ENCODE assay signal across 5 mouse cellular contexts in the genomic region with DNA sequence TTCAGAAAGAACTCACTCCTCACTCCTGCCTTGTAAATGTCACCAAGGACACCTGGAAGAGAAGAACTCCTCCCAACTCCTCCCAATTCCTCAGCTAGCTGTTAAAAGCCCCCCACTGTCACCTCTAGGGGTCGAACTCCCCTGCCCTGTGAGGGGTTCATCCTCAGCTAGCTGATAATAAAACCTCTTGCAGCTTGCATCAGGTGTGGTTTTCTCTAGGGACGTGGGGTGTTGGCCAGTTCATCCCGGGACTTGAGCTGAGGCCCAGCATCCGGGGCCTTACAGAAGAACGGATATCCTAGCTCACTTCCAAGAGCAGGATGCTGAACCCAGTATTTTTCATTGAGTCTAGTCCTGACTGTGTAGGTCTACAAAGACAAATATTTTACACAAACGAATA.
A peak's percentile ranks its signal among the peaks of the same experiment; 100 is the strongest.
DNase-seq lines count a peak whose midpoint lies in the region.
"Not testable (repeated sequence)": the region's sequence is repeated elsewhere in the genome, so short reads cannot be mapped to it uniquely, and the experiment has no call there.

No protein-coding gene starts in this region.

- in situ Hi-C loops in ES-E14 (cut with MboI; ENCODE audit: low sequenced_read_pairs in 2 of 2, unreplicated experiment in 2 of 2): not testable (repeated sequence)

- H3K27ac ChIP-seq in ES-E14 (ENCODE audit: insufficient read depth, low read depth, low read length, poor library complexity, severe bottlenecking): not testable (repeated sequence)

- H3K4me3 ChIP-seq in ES-E14 (ENCODE audit: insufficient read depth in 1 of 2, low read depth in 1 of 2, low read length in 2 of 2, poor library complexity in 1 of 2, severe bottlenecking in 1 of 2): peak overlapping the region; percentile 86; a peak in 2 of 4 replicates

- H3K36me3 ChIP-seq in ES-E14 (ENCODE audit: control insufficient read depth, insufficient read depth, low read length, poor library complexity, severe bottlenecking): not testable (repeated sequence)

- not testable (repeated sequence) for H3K9me3 ChIP-seq in ES-E14 (ENCODE audit: control insufficient read depth, insufficient read depth, low read depth, low read length)

- DNase-seq in ES-CJ7 (ENCODE audit: low read depth, low spot score) (peak; percentile 76), R1 (ENCODE audit: low read depth, low spot score) (peak; percentile 91), ZHBTc4 (ENCODE audit: low read depth, low spot score) (peak; percentile 77)
- not testable (repeated sequence) for DNase-seq in ES-E14 (ENCODE audit: low read depth, low spot score)
- DNase-seq in heart, adult 11 months: peak; percentile 24

- H3K9ac ChIP-seq in ES-E14 (ENCODE audit: insufficient read depth, low read depth, low read length, poor library complexity, severe bottlenecking): not testable (repeated sequence)

- H3K4me1 ChIP-seq in ES-E14 (ENCODE audit: control insufficient read depth in 2 of 2, insufficient read depth in 2 of 2, low read length in 2 of 2, poor library complexity in 1 of 2): not testable (repeated sequence)
